Mouse (Mus musculus): ENCODE data around the gene Hist2h2ab. TPM values are rescaled to one million over a fixed set of nuclear protein-coding genes. Genes with fewer than 3 reads are reported as not detected.
"Not testable (repeated sequence)": the region's sequence is repeated elsewhere in the genome, so short reads cannot be mapped to it uniquely, and the experiment has no call there.

The Hist2h2ab gene
- polyA plus RNA-seq, 1 experiment from 2014 or later: 0.92 TPM

- not testable (repeated sequence) for H3K36me3 ChIP-seq (ENCODE audit: control insufficient read depth, insufficient read depth, low read length); H3K9me3 ChIP-seq (replicated peaks; ENCODE audit: control insufficient read depth, low read length); H3K27me3 ChIP-seq (ENCODE audit: control insufficient read depth, insufficient read depth, low read length)
- Histone ChIP-seq H3K27ac (ENCODE audit: low read length) (peak within 1 kb of the TSS; percentile 79), H3K4me2 (ENCODE audit: low read depth, low read length) (peak within 1 kb of the TSS; percentile 71), H3K9ac (ENCODE audit: low read length) (peak within 1 kb of the TSS; percentile 77), H3K4me1 (ENCODE audit: control insufficient read depth, insufficient read depth, low read length) (peaks cover 21% of the 10 kb centered on the region), H3K4me3 (replicated peaks; ENCODE audit: low read length) (peak within 1 kb of the TSS; percentile 58)
- WGBS: 0% methylated on average over 10 of the region's 68 CpGs
- ATAC-seq (ENCODE audit: insufficient read depth, low FRiP score): peak; percentile 93
These were observed 19.5 kb downstream of the Hist2h2ab start, which contains the start of gene Hist2h3c2 for GRCm38 (mm10) chr3:96238954-96239793. TSS of gene Hist2h3c2 (minus strand) at chr3:96239127.

GRCm38 (mm10) chr3:96239949-96240798 lies 20.5 kb downstream of the Hist2h2ab start, which contains the start of gene Hist2h2aa2:
TSS of gene Hist2h2aa2 (minus strand) at chr3:96240276.
- Histone ChIP-seq H3K27ac (ENCODE audit: low read length) (peak within 1 kb of the TSS; percentile 82), H3K9ac (ENCODE audit: low read length) (peak within 1 kb of the TSS; percentile 60), H3K4me3 (replicated peaks; ENCODE audit: low read length) (peak within 1 kb of the TSS; percentile 37), H3K4me2 (ENCODE audit: low read depth, low read length) (peak within 1 kb of the TSS; percentile 52), H3K4me1 (ENCODE audit: control insufficient read depth, insufficient read depth, low read length) (peaks cover 26% of the 10 kb centered on the region)
- H3K27me3 ChIP-seq (ENCODE audit: control insufficient read depth, insufficient read depth, low read length); H3K9me3 ChIP-seq (replicated peaks; ENCODE audit: control insufficient read depth, low read length); H3K36me3 ChIP-seq (ENCODE audit: control insufficient read depth, insufficient read depth, low read length): not testable (repeated sequence)
- WGBS: 3% methylated on average over 30 of the region's 85 CpGs
- peak; percentile 83 for ATAC-seq (ENCODE audit: insufficient read depth, low FRiP score)

- H3K4me2 ChIP-seq (ENCODE audit: low read depth, low read length): peak overlapping the region; percentile 52
- no peaks in the 10 kb centered on the region for H3K9me3 ChIP-seq (replicated peaks; ENCODE audit: control insufficient read depth, low read length)
- 76% methylated on average over 9 of the region's 9 CpGs for WGBS
- peak overlapping the region; percentile 82 for H3K27ac ChIP-seq (ENCODE audit: low read length)
- peak overlapping the region; percentile 60 for H3K9ac ChIP-seq (ENCODE audit: low read length)
- no peaks in the 10 kb centered on the region for H3K27me3 ChIP-seq (ENCODE audit: control insufficient read depth, insufficient read depth, low read length)
- no peak overlapping the region for H3K4me3 ChIP-seq (replicated peaks; ENCODE audit: low read length)
- H3K36me3 ChIP-seq (ENCODE audit: control insufficient read depth, insufficient read depth, low read length): no peaks in the 10 kb centered on the region
- peaks cover 26% of the 10 kb centered on the region for H3K4me1 ChIP-seq (ENCODE audit: control insufficient read depth, insufficient read depth, low read length)
- no peak for ATAC-seq (ENCODE audit: insufficient read depth, low FRiP score)
These were observed 21.1 kb downstream of the Hist2h2ab start for GRCm38 (mm10) chr3:96240799-96241197.

GRCm38 (mm10) chr3:96243921-96244572 lies 24.4 kb downstream of the Hist2h2ab start:
- peak overlapping the region; percentile 61 for H3K4me2 ChIP-seq (ENCODE audit: low read depth, low read length)
- 76% methylated on average over 7 of the region's 7 CpGs for WGBS
- H3K4me3 ChIP-seq (replicated peaks; ENCODE audit: low read length): peak overlapping the region; percentile 62; the same call in 1 of the 2 replicates

GRCm38 (mm10) chr3:96245003-96245886 lies 25.6 kb downstream of the Hist2h2ab start, which contains the start of gene Hist2h2aa1:
TSS of gene Hist2h2aa1 (plus strand) at chr3:96245497.
- peak; percentile 88 for ATAC-seq (ENCODE audit: insufficient read depth, low FRiP score)
- H3K27me3 ChIP-seq (ENCODE audit: control insufficient read depth, insufficient read depth, low read length); H3K36me3 ChIP-seq (ENCODE audit: control insufficient read depth, insufficient read depth, low read length); H3K9me3 ChIP-seq (replicated peaks; ENCODE audit: control insufficient read depth, low read length): not testable (repeated sequence)
- Histone ChIP-seq H3K27ac (ENCODE audit: low read length) (peak within 1 kb of the TSS; percentile 99), H3K4me1 (ENCODE audit: control insufficient read depth, insufficient read depth, low read length) (peaks cover 24% of the 10 kb centered on the region), H3K4me3 (replicated peaks; ENCODE audit: low read length) (peak within 1 kb of the TSS; percentile 62), H3K9ac (ENCODE audit: low read length) (peak within 1 kb of the TSS; percentile 88), H3K4me2 (ENCODE audit: low read depth, low read length) (peak within 1 kb of the TSS; percentile 61)
- under 1% methylated on average over 36 of the region's 88 CpGs for WGBS

More at GRCm38 (mm10) chr3:96243921-96244572, 24.4 kb downstream of the Hist2h2ab start:
- H3K4me1 ChIP-seq (ENCODE audit: control insufficient read depth, insufficient read depth, low read length): peaks cover 24% of the 10 kb centered on the region
- no peaks in the 10 kb centered on the region for H3K36me3 ChIP-seq (ENCODE audit: control insufficient read depth, insufficient read depth, low read length)
- peak overlapping the region; percentile 99 for H3K27ac ChIP-seq (ENCODE audit: low read length)
- H3K9ac ChIP-seq (ENCODE audit: low read length): peak overlapping the region; percentile 61
- H3K27me3 ChIP-seq (ENCODE audit: control insufficient read depth, insufficient read depth, low read length): no peaks in the 10 kb centered on the region
- no peaks in the 10 kb centered on the region for H3K9me3 ChIP-seq (replicated peaks; ENCODE audit: control insufficient read depth, low read length)
- ATAC-seq (ENCODE audit: insufficient read depth, low FRiP score): no peak

GRCm38 (mm10) chr3:96246018-96246417 lies 26.4 kb downstream of the Hist2h2ab start:
- not testable (repeated sequence) for H3K27me3 ChIP-seq (ENCODE audit: control insufficient read depth, insufficient read depth, low read length); ATAC-seq (ENCODE audit: insufficient read depth, low FRiP score); H3K9me3 ChIP-seq (replicated peaks; ENCODE audit: control insufficient read depth, low read length); H3K9ac ChIP-seq (ENCODE audit: low read length); H3K36me3 ChIP-seq (ENCODE audit: control insufficient read depth, insufficient read depth, low read length); H3K4me2 ChIP-seq (ENCODE audit: low read depth, low read length)
- peaks cover 21% of the 10 kb centered on the region for H3K4me1 ChIP-seq (ENCODE audit: control insufficient read depth, insufficient read depth, low read length)
- H3K4me3 ChIP-seq (replicated peaks; ENCODE audit: low read length): peak overlapping the region; percentile 36
- WGBS: 0% methylated on average over 10 of the region's 21 CpGs
- H3K27ac ChIP-seq (ENCODE audit: low read length): peak overlapping the region; percentile 55; the same call in 1 of the 2 replicates

GRCm38 (mm10) chr3:96246427-96246856 lies 26.8 kb downstream of the Hist2h2ab start, which contains the start of gene Hist2h3c1:
TSS of gene Hist2h3c1 (plus strand) at chr3:96246685.
- Histone ChIP-seq H3K9ac (ENCODE audit: low read length) (peak within 1 kb of the TSS; percentile 72), H3K4me3 (replicated peaks; ENCODE audit: low read length) (peak within 1 kb of the TSS; percentile 49), H3K27ac (ENCODE audit: low read length) (peak within 1 kb of the TSS; percentile 66), H3K4me2 (ENCODE audit: low read depth, low read length) (peak within 1 kb of the TSS; percentile 57), H3K4me1 (ENCODE audit: control insufficient read depth, insufficient read depth, low read length) (peaks cover 21% of the 10 kb centered on the region)
- H3K27me3 ChIP-seq (ENCODE audit: control insufficient read depth, insufficient read depth, low read length); H3K9me3 ChIP-seq (replicated peaks; ENCODE audit: control insufficient read depth, low read length); H3K36me3 ChIP-seq (ENCODE audit: control insufficient read depth, insufficient read depth, low read length): not testable (repeated sequence)
- peak; percentile 94 for ATAC-seq (ENCODE audit: insufficient read depth, low FRiP score)
- WGBS: 0% methylated on average over 5 of the region's 47 CpGs

Measured in stomach, embryonic 16.5 days (tissue).